Mouse (Mus musculus): Measurements from ENCODE around the gene Man1b1. TPM values are rescaled to one million over a fixed set of nuclear protein-coding genes. Genes with fewer than 3 reads are reported as not detected.

Gene Man1b1
- polyA plus RNA-seq, 2 experiments = 35.3 to 70.2 TPM

DNA sequence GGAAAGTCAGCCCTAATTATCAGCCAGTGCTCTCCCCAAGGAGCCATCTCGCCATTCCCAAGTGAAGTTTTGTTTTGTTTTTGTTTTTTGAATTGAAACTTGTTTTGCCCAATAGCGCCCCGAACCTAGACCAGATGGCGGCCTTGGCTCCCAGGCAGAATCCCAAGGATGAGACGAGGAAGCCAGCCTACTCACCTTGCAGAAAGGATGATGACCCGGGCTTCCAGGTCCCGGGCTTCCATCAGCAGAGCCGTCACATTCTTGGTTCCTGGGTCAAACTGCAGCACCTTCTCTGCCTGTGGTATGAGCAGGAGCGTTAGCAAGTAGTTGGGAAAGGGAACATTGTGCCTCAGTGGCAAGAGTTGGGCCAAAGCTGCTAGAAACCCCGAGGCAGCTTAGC, 22.0 kb upstream of the Man1b1 start:
- DNase-seq (ENCODE audit: low spot score) (no peak), ATAC-seq (ENCODE audit: low FRiP score, low read depth) (no peak)
- no peak overlapping the region for H3K27ac ChIP-seq (replicated peaks; ENCODE audit: low read depth, low read length)
- no peak for TF ChIP-seq POLR2A (IDR thresholded peaks at IDR 0.05; ENCODE audit: borderline replicate concordance, extremely low read depth, insufficient read depth, insufficient read length)
- H3K4me3 ChIP-seq (replicated peaks; ENCODE audit: low read length) = no peak overlapping the region
- 51% methylated on average over 10 of the region's 10 CpGs for WGBS
- H3K4me2 ChIP-seq (replicated peaks; ENCODE audit: low read depth, low read length, severe bottlenecking) = no peak overlapping the region
- H3K9ac ChIP-seq (ENCODE audit: low read depth, low read length, severe bottlenecking) = no peak overlapping the region
- peaks cover 44% of the 10 kb centered on the region for H3K27me3 ChIP-seq (ENCODE audit: control insufficient read depth, insufficient read depth, low read length)
- H3K9me3 ChIP-seq (ENCODE audit: control insufficient read depth, low read length) = no peaks in the 10 kb centered on the region
- no peaks in the 10 kb centered on the region for H3K4me1 ChIP-seq (ENCODE audit: control insufficient read depth, insufficient read depth, low read length)
- no peaks in the 10 kb centered on the region for H3K36me3 ChIP-seq (ENCODE audit: control insufficient read depth, insufficient read depth, low read length)

DNA sequence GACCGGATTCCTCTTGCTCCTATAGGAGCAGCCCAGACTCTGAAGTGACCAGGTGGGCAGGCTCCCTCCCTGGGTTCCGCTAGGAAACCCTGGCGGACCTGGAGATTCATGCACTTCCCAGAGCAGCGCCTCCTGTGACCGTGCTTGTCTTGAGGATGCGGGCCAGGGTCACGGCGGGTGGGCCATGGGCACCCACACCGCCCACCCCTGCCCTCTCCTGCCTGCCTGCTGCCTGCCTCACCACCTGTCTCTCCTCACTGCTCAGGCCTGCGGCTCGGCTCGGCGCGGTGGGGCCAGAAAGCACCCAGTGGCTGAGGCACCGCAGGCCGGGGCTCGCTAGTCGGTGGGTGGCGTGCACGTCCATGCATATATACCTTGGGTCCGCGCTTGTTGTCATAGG, 21.2 kb upstream of the Man1b1 start:
- no peak for ATAC-seq (ENCODE audit: low FRiP score, low read depth)
- 1% methylated on average over 18 of the region's 22 CpGs for WGBS

DNA sequence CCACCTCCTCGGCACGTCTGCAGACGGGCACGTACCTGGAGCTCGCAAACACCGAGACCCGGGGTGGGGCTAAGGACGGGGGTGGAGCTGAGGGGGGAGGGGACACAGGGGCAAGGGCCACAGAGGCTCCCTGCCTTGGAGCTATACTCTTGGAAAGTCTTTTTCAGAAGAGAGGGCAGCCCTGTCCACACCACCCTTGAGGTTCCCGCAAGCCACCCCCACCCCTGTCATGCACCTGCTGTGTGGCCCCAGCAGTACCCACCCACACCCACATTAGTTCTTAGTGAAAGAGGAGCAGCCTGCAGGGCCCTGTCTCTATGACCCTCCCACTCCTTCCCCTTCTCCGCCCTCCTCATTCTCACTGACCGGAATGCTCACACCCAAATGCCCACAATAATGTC, 20.6 kb upstream of the Man1b1 start:
- DNase-seq (ENCODE audit: low spot score) (no peak), ATAC-seq (ENCODE audit: low FRiP score, low read depth) (no peak)
- Histone ChIP-seq H3K9me3 (ENCODE audit: control insufficient read depth, low read length) (no peaks in the 10 kb centered on the region), H3K27me3 (ENCODE audit: control insufficient read depth, insufficient read depth, low read length) (peaks cover 44% of the 10 kb centered on the region), H3K27ac (replicated peaks; ENCODE audit: low read depth, low read length) (no peak overlapping the region), H3K4me3 (replicated peaks; ENCODE audit: low read length) (no peak overlapping the region), H3K4me1 (ENCODE audit: control insufficient read depth, insufficient read depth, low read length) (no peaks in the 10 kb centered on the region), H3K4me2 (replicated peaks; ENCODE audit: low read depth, low read length, severe bottlenecking) (no peak overlapping the region), H3K9ac (ENCODE audit: low read depth, low read length, severe bottlenecking) (no peak overlapping the region), H3K36me3 (ENCODE audit: control insufficient read depth, insufficient read depth, low read length) (no peaks in the 10 kb centered on the region)
- WGBS = 5% methylated on average over 11 of the region's 11 CpGs
- TF ChIP-seq POLR2A (IDR thresholded peaks at IDR 0.05; ENCODE audit: borderline replicate concordance, extremely low read depth, insufficient read depth, insufficient read length) = no peak

More for the DNA sequence above, 21.2 kb upstream of the Man1b1 start:
- Histone ChIP-seq H3K27me3 (ENCODE audit: control insufficient read depth, insufficient read depth, low read length) (peaks cover 44% of the 10 kb centered on the region), H3K9me3 (ENCODE audit: control insufficient read depth, low read length) (no peaks in the 10 kb centered on the region), H3K36me3 (ENCODE audit: control insufficient read depth, insufficient read depth, low read length) (no peaks in the 10 kb centered on the region), H3K4me1 (ENCODE audit: control insufficient read depth, insufficient read depth, low read length) (no peaks in the 10 kb centered on the region), H3K9ac (ENCODE audit: low read depth, low read length, severe bottlenecking) (no peak overlapping the region), H3K27ac (replicated peaks; ENCODE audit: low read depth, low read length) (no peak overlapping the region), H3K4me2 (replicated peaks; ENCODE audit: low read depth, low read length, severe bottlenecking) (no peak overlapping the region), H3K4me3 (replicated peaks; ENCODE audit: low read length) (no peak overlapping the region)
- no peak for TF ChIP-seq POLR2A (IDR thresholded peaks at IDR 0.05; ENCODE audit: borderline replicate concordance, extremely low read depth, insufficient read depth, insufficient read length)
- DNase-seq (ENCODE audit: low spot score) = no peak

DNA sequence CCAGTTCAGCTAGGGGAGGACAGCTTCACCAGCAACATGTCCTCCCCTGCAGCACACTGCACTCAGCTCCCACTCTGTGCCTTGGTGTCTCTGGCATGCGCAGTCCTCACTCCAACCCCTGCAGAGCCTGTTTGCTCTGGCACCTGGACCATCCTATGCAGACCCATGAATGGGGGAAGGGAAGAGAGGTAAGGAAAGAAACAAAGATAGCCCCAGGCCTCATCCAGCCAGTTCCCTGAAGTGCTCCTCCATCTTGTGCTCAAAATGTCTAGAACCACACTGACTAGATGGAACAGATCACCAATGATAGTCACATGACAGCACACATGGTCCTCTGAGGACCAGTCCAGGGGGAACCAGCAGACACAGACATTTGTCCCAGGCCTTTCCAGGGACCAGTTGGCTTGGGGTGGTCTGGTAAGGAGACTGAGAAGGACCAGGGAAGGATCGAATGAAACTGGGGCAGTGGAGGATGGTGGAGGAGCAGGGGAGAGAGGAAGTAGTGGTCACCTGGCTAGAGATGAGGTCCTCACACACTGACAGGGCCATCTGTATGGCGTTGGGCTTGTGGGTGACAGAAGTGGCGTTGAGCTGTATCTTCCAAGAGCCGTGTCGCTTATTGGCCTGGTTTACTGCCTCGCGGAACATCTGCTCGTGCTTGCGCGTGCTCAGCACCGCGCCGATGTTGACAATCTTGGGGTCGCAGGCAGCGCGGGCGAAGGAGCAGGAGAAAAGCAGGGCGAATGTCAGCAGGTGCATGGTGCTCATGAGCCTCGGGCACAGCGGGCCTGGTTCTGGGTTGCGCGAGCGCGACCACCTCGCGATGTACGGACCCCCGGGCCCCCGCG, 13.8 kb upstream of the Man1b1 start:
- no peak for DNase-seq (ENCODE audit: low spot score)
- no peak overlapping the region for H3K27ac ChIP-seq (replicated peaks; ENCODE audit: low read depth, low read length)
- H3K27me3 ChIP-seq (ENCODE audit: control insufficient read depth, insufficient read depth, low read length) = peaks cover 19% of the 10 kb centered on the region
- H3K4me3 ChIP-seq (replicated peaks; ENCODE audit: low read length) = peak overlapping the region; percentile 27
- no peak overlapping the region for H3K9ac ChIP-seq (ENCODE audit: low read depth, low read length, severe bottlenecking)
- no peaks in the 10 kb centered on the region for H3K36me3 ChIP-seq (ENCODE audit: control insufficient read depth, insufficient read depth, low read length)
- WGBS = 5% methylated on average over 30 of the region's 31 CpGs
- no peak for TF ChIP-seq POLR2A (IDR thresholded peaks at IDR 0.05; ENCODE audit: borderline replicate concordance, extremely low read depth, insufficient read depth, insufficient read length)
- no peaks in the 10 kb centered on the region for H3K4me1 ChIP-seq (ENCODE audit: control insufficient read depth, insufficient read depth, low read length)
- H3K9me3 ChIP-seq (ENCODE audit: control insufficient read depth, low read length) = no peaks in the 10 kb centered on the region
- peak; percentile 30; the same call in 1 of the 2 replicates for ATAC-seq (ENCODE audit: low FRiP score, low read depth)
- peak overlapping the region; percentile 48 for H3K4me2 ChIP-seq (replicated peaks; ENCODE audit: low read depth, low read length, severe bottlenecking)

DNA sequence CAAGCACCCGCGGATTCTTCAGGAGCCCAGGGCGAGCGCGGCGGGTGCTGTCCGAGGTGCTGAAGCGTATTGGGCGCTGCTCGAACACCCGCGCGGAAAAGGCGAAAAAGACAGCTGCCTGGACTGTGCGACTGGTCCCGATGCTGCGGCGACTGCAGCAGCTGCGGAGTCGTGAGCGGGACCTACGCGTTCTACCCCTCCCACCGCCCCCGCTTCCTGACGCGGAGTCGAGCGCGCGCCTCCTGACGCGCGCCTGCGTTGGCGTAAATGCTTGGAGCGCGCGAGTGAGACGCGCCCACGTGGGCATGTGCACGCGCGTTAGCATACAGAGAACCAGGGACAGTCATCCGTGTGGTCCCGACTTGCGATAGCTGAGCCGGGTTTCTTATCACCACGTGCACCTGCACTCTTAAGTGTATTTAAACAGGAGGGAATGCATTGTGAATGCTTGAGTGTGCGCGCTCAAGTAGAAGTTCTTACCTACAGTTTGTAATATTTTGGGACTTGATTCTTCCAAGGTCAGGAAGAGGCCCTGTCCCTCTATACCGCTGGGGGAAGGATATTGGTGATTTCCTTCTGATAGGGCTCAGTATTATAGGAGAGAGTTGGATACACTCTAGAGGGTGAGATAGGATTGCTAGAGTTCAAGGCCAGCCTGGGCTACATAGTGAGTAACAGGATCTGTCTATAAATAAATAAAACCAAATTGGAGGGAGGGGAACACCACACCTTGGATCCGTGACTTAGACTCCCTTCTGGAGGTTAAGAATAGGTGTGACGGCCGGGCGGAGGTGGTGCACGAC, 13.0 kb upstream of the Man1b1 start, which contains the start of gene Grin1:
Gene Grin1, minus strand, starts transcription at position 217 of the 803 bp plus-strand sequence.
- no peaks in the 10 kb centered on the region for H3K9me3 ChIP-seq (ENCODE audit: control insufficient read depth, low read length)
- H3K4me3 ChIP-seq (replicated peaks; ENCODE audit: low read length) = peak within 1 kb of the TSS; percentile 27
- no peaks in the 10 kb centered on the region for H3K36me3 ChIP-seq (ENCODE audit: control insufficient read depth, insufficient read depth, low read length)
- WGBS = 12% methylated on average over 46 of the region's 58 CpGs
- DNase-seq (ENCODE audit: low spot score) (peak; percentile 76), ATAC-seq (ENCODE audit: low FRiP score, low read depth) (peak; percentile 71; the same call in 1 of the 2 replicates)
- no peak within 1 kb of the TSS for H3K27ac ChIP-seq (replicated peaks; ENCODE audit: low read depth, low read length)
- H3K4me1 ChIP-seq (ENCODE audit: control insufficient read depth, insufficient read depth, low read length) = no peaks in the 10 kb centered on the region
- no peak for TF ChIP-seq POLR2A (IDR thresholded peaks at IDR 0.05; ENCODE audit: borderline replicate concordance, extremely low read depth, insufficient read depth, insufficient read length)
- peak within 1 kb of the TSS; percentile 48 for H3K4me2 ChIP-seq (replicated peaks; ENCODE audit: low read depth, low read length, severe bottlenecking)
- no peak within 1 kb of the TSS for H3K9ac ChIP-seq (ENCODE audit: low read depth, low read length, severe bottlenecking)
- peaks cover 19% of the 10 kb centered on the region for H3K27me3 ChIP-seq (ENCODE audit: control insufficient read depth, insufficient read depth, low read length)
